Mouse (Mus musculus) T-helper 17 cell (primary cell): ENCODE measurements at regions not wholly inside any gene's neighbourhood (a gene's known extent, or its start where the extent isn't known, plus 50 kb on each side); places are given as distances from the start of the nearest gene placed in this dataset.

Experiments used
- in situ Hi-C, 2 experiments: fragments of 300-600 bp; cut with MboI, MseI; formaldehyde crosslinking; loops; 1 replicate in 1 of 2; 2 replicates in 1 of 2; pipeline ENCODE4 v1.15.1; 2025; ENCODE audit warnings: high pct_unique_total_duplicates in 2 of 2

- in situ Hi-C loops = no loop called here
Measured at GRCm38 (mm10) chr9:69662394-69662793, 98.3 kb downstream of the Foxb1 start.

- in situ Hi-C loops = no loop called here
Measured at GRCm38 (mm10) chr9:69658276-69658675, 102.5 kb downstream of the Foxb1 start.

GRCm38 (mm10) chr9:69656053-69656452, 104.7 kb downstream of the Foxb1 start:
- in situ Hi-C loops = no loop called here

GRCm38 (mm10) chr9:69652106-69652505, 108.6 kb downstream of the Foxb1 start:
- in situ Hi-C loops = no loop called here

- in situ Hi-C loops = no loop called here
Measured at GRCm38 (mm10) chr9:69651608-69652007, 109.1 kb downstream of the Foxb1 start.

- in situ Hi-C loops = no loop called here
Measured at GRCm38 (mm10) chr9:69642591-69642990, 118.1 kb downstream of the Foxb1 start.

GRCm38 (mm10) chr9:69623312-69623711, 137.4 kb downstream of the Foxb1 start:
- in situ Hi-C loops = no loop called here

GRCm38 (mm10) chr9:69621006-69621405, 139.7 kb downstream of the Foxb1 start:
- in situ Hi-C loops = no loop called here

GRCm38 (mm10) chr9:69617328-69617727, 143.4 kb downstream of the Foxb1 start:
- in situ Hi-C loops = no loop called here

GRCm38 (mm10) chr9:69597472-69597871, 144.1 kb downstream of the Anxa2 start:
- in situ Hi-C loops = no loop called here

- in situ Hi-C loops = no loop called here
Measured at GRCm38 (mm10) chr9:69592329-69593062, 139.1 kb downstream of the Anxa2 start.

GRCm38 (mm10) chr9:69588846-69589245, 135.4 kb downstream of the Anxa2 start:
- in situ Hi-C loops = no loop called here

- in situ Hi-C loops = no loop called here
Measured at GRCm38 (mm10) chr9:69587096-69587495, 133.7 kb downstream of the Anxa2 start.

GRCm38 (mm10) chr9:69581236-69581635, 127.8 kb downstream of the Anxa2 start:
- in situ Hi-C loops = no loop called here

- in situ Hi-C loops = no loop called here
Measured at GRCm38 (mm10) chr9:69577661-69578405, 124.4 kb downstream of the Anxa2 start.

GRCm38 (mm10) chr9:69575386-69575785, 122.0 kb downstream of the Anxa2 start:
- in situ Hi-C loops = no loop called here

- in situ Hi-C loops = no loop called here
Measured at GRCm38 (mm10) chr9:69568631-69569230, 115.3 kb downstream of the Anxa2 start.

GRCm38 (mm10) chr9:69568222-69568621, 114.8 kb downstream of the Anxa2 start:
- in situ Hi-C loops = no loop called here

GRCm38 (mm10) chr9:69566996-69567395, 113.6 kb downstream of the Anxa2 start:
- in situ Hi-C loops = no loop called here

GRCm38 (mm10) chr9:69543241-69543640, 89.8 kb downstream of the Anxa2 start:
- in situ Hi-C loops = loop anchor here in 1 of 2 experiments (25.0 kb wide), 1 partner anchor 1469 kb away; no protein-coding TSS in a partner anchor
